Mouse (Mus musculus) bone marrow, adult 2 months (tissue): Measurements from ENCODE around the gene Kctd3.

Experiments used
- CTCF ChIP-seq: fragments of 200-500 bp; IDR thresholded peaks from 2 replicates; pipeline ENCODE4 v1.5.1; 2011; ENCODE audit warnings: low read length, control low read depth; ENCODE audit not compliant: control insufficient read depth, insufficient read depth
- POLR2A ChIP-seq: fragments of 200-500 bp; IDR thresholded peaks from 2 replicates; pipeline ENCODE4 v1.6.1; 2011; ENCODE audit warnings: low read depth, mild to moderate bottlenecking, control low read depth, low read length, borderline replicate concordance; ENCODE audit not compliant: control insufficient read depth

DNA sequence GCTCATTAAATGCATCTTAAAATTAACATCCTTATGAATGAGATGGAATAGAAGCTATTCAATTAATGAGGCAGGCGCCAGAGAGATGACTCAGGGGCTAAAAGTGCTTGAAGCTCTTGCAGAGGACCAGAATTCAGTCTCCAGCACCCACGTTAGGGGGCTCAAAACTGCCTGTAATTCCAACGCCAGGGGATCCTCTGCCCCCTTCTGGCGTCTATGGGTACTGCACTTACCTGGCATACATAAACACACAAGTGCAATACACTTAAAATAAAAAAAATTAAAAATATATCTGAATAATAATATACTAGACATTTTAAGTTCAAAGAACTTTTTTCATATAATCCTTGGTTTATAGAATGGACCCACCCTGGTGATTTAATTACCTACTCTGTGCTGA lies 49.8 kb upstream of the Kctd3 start:
- TF ChIP-seq CTCF = peak; percentile 26; the same call in 1 of the 2 replicates
- no peak for TF ChIP-seq POLR2A
